22 mouse cellular contexts compared by ENCODE assay signal in genomic region chr12:21346972-21347371, GRCm38 (mm10). TPM values are rescaled to one million over a fixed set of nuclear protein-coding genes. Genes with fewer than 3 reads are reported as not detected.
A peak's percentile ranks its signal among the peaks of the same experiment; 100 is the strongest.
DNase-seq lines count a peak whose midpoint lies in the region; ATAC-seq lines count a peak whose summit lies in the region.
"Had no signal": no experiment of that assay in that cellular context is flagged by ENCODE, and none has a peak within 500 bp of the region (broad histone marks: within the 10 kb centered on the region; RNA-seq: fewer than 3 reads in every experiment).

No protein-coding gene starts in this region.

- H3K27me3 ChIP-seq in heart, embryonic 12.5 days (replicated peaks) = no peaks in the 10 kb centered on the region
- H3K27me3 ChIP-seq: embryonic facial prominence, embryonic 13.5 days; embryonic facial prominence, embryonic 15.5 days; forebrain, embryonic 12.5 days had no signal

- H3K79me2 ChIP-seq in macrophage (ENCODE audit: inconsistent target) = peaks cover 37% of the 10 kb centered on the region; the same call in 1 of the 2 replicates

- peaks cover 52% of the 10 kb centered on the region for H3K36me3 ChIP-seq in heart, embryonic 12.5 days
- H3K36me3 ChIP-seq in macrophage (ENCODE audit: inconsistent target) = peaks cover 65% of the 10 kb centered on the region

- H3K4me1 ChIP-seq in heart, embryonic 12.5 days (replicated peaks) = no peaks in the 10 kb centered on the region
- H3K4me1 ChIP-seq: embryonic facial prominence, embryonic 13.5 days; embryonic facial prominence, embryonic 15.5 days had no signal

- 89% methylated on average over 7 of the region's 7 CpGs for WGBS in heart, embryonic 12.5 days
- 58% methylated on average over 6 of the region's 7 CpGs for WGBS in macrophage (ENCODE audit: missing documents)

- no peak overlapping the region for H3K4me2 ChIP-seq in heart, embryonic 12.5 days
- H3K4me2 ChIP-seq: embryonic facial prominence, embryonic 13.5 days; embryonic facial prominence, embryonic 15.5 days; forebrain, embryonic 12.5 days had no signal

- H3K9ac ChIP-seq in heart, embryonic 12.5 days = no peak overlapping the region
- H3K9ac ChIP-seq: embryonic facial prominence, embryonic 13.5 days; embryonic facial prominence, embryonic 15.5 days; forebrain, embryonic 12.5 days had no signal

- no peak overlapping the region for H3K27ac ChIP-seq in heart, embryonic 12.5 days (ENCODE audit: poor library complexity, severe bottlenecking)
- H3K27ac ChIP-seq in macrophage = peak overlapping the region; percentile 27; the same call in 1 of the 2 replicates
- H3K27ac ChIP-seq: embryonic facial prominence, embryonic 13.5 days; embryonic facial prominence, embryonic 15.5 days; forebrain, embryonic 10.5 days; forebrain, embryonic 12.5 days had no signal

- H3K4me3 ChIP-seq in heart, embryonic 12.5 days = no peak overlapping the region
- no peak overlapping the region for H3K4me3 ChIP-seq in macrophage (ENCODE audit: inconsistent target)
- H3K4me3 ChIP-seq: embryonic facial prominence, embryonic 13.5 days; embryonic facial prominence, embryonic 15.5 days; erythroblast, embryonic 14.5 days; forebrain, embryonic 10.5 days; forebrain, embryonic 12.5 days had no signal

- ATAC-seq in heart, embryonic 12.5 days (ENCODE audit: insufficient number of reproducible peaks, low FRiP score) = no peak
- ATAC-seq: forebrain, embryonic 14.5 days; forebrain, embryonic 16.5 days had no signal

- 0 out of 2 replicates have a peak, but pooled peaks cover 3% of the 10 kb centered on the region for H3K9me3 ChIP-seq in heart, embryonic 12.5 days (replicated peaks)
- H3K9me3 ChIP-seq: embryonic facial prominence, embryonic 13.5 days; embryonic facial prominence, embryonic 15.5 days had no signal

- peak; percentile 4 for DNase-seq in heart, adult 11 months
- DNase-seq in A20 (ENCODE audit: low read depth, low spot score) = peak; percentile 58
- DNase-seq in T-cell, adult 2 months (ENCODE audit: low spot score) = no peak
- no peak for DNase-seq in spleen, postnatal 36 days (ENCODE audit: low spot score in 2 of 2)
- DNase-seq: adrenal gland, adult 2 months; adrenal gland, postnatal 10 days; adrenal gland, postnatal 25 days; cerebellum, adult 11-12 months; cerebellum, adult 2 months; cerebellum, adult 9-10 months; cerebellum, postnatal 10 days; cerebellum, postnatal 25 days; embryo, embryonic 11 days had no signal

RNA-seq across cellular contexts. Expression of gene Adam17, which starts 26.5 kb away (rescaled TPM):
- 38.6 and 39.9 TPM in 2 replicates for polyA plus RNA-seq in heart, embryonic 12.5 days (2016; fragmentation: Nextera tagmentation; extraction: Ambion mirVana)
- total RNA-seq in macrophage (2018; cell fraction: chromatin; rRNA removed) = 100 to 1,000 TPM; 103 to 555 (median 216) TPM
- total RNA-seq in macrophage (2018; cell fraction: cytosol; rRNA removed) = 100 to 1,000 TPM in 22 of 26 experiments, 10 to 100 TPM in 4; 86.1 to 147 (median 109) TPM
- total RNA-seq in macrophage (2018; cell fraction: nucleus; rRNA removed) = 100 to 1,000 TPM; 144 to 491 (median 256) TPM
- polyA plus RNA-seq in macrophage (2018) = 84.3 to 118 TPM (median 89.4 TPM) in 3 replicates

RNA-seq across cellular contexts. Expression of gene Iah1, which starts 30.8 kb away (rescaled TPM):
- polyA plus RNA-seq in heart, embryonic 12.5 days (2016; fragmentation: Nextera tagmentation; extraction: Ambion mirVana) = 37.3 and 39.0 TPM in 2 replicates
- 10 to 100 TPM in 23 of 26 experiments, 1 to 10 TPM in 3; 6.0 to 24.6 (median 15.6) TPM for total RNA-seq in macrophage (2018; cell fraction: chromatin; rRNA removed)
- total RNA-seq in macrophage (2018; cell fraction: cytosol; rRNA removed) = 10 to 100 TPM; 32.6 to 44.2 (median 39.0) TPM
- 10 to 100 TPM in 25 of 26 experiments, 1 to 10 TPM in 1; 9.8 to 39.1 (median 19.7) TPM for total RNA-seq in macrophage (2018; cell fraction: nucleus; rRNA removed)
- 30.1 to 45.1 TPM (median 38.8 TPM) in 3 replicates for polyA plus RNA-seq in macrophage (2018)

Comparison
In these comparisons a context has a peak if more than half of its experiments do, and no peak if none do; other contexts are left out.
1. DNase-seq: peak in heart, adult 11 months (single experiment) and A20 (single experiment); none in T-cell, adult 2 months (single experiment) and spleen, postnatal 36 days (0 of 2).